Comparison of ENCODE assay signal across 18 mouse cellular contexts in the genomic region with DNA sequence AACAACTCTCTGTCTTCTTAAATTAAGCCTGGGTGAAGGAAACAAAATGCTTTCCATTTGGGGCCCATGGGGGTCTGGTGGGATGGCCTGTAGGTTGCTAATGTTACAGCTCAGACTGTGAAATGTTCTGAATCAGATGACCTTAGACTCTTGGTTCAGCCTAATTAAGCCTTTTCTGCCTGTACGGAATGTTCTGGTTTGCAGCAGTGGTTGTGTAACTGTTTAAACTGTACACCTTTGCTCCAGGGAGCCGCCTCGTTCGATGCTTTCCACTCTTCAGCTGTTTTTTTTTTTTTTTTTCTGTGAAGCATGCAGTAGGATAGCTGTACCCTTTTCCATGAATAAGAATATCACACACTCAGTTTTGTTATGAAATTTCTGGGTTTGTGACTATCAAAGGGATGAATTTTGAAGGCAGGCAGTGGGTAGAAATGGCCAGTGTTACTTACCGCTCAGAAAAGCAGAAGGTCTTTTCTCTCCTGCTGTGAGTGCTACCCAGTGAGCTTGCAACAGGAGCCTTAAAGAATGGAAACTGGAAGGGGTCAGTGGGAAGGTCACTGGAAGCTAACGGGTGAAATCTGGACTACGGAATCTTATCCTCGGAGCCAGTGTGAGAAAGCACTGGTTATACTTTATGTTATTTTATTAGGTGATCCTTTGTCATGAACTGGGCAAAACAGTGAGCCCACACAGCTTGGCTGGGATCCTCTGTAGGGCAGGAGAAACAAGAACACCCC.
DNase-seq lines count a peak whose midpoint lies in the region; ATAC-seq and TF ChIP-seq lines count a peak whose summit lies in the region.
"Had no signal": no experiment of that assay in that cellular context is flagged by ENCODE, and none has a peak within 500 bp of the region (broad histone marks: within the 10 kb centered on the region; RNA-seq: fewer than 3 reads in every experiment).

No protein-coding gene starts in this region.

- 42% methylated on average over 8 of the region's 8 CpGs for WGBS in kidney, embryonic 16.5 days
- 41% methylated on average over 8 of the region's 8 CpGs for WGBS in midbrain, postnatal 0 days

- no peak overlapping the region for H3K27ac ChIP-seq in kidney, embryonic 16.5 days (ENCODE audit: low read length)
- H3K27ac ChIP-seq in midbrain, postnatal 0 days (ENCODE audit: low read depth, low read length), result no peak overlapping the region
- H3K27ac ChIP-seq: hindbrain, embryonic 13.5 days; intestine, embryonic 15.5 days; lung, embryonic 15.5 days; midbrain, embryonic 10.5 days; neural tube, embryonic 15.5 days had no signal

- no peak overlapping the region for H3K9ac ChIP-seq in kidney, embryonic 16.5 days (replicated peaks; ENCODE audit: low read length)
- no peak overlapping the region for H3K9ac ChIP-seq in midbrain, postnatal 0 days (replicated peaks; ENCODE audit: low read length, poor library complexity, severe bottlenecking)
- H3K9ac ChIP-seq: hindbrain, embryonic 13.5 days; intestine, embryonic 15.5 days; lung, embryonic 15.5 days; neural tube, embryonic 15.5 days had no signal

- no peaks in the 10 kb centered on the region for H3K27me3 ChIP-seq in kidney, embryonic 16.5 days (ENCODE audit: insufficient read depth, low read length)
- H3K27me3 ChIP-seq in midbrain, postnatal 0 days (ENCODE audit: insufficient read depth, low read length), result no peaks in the 10 kb centered on the region
- H3K27me3 ChIP-seq: CH12.LX; hindbrain, embryonic 13.5 days; intestine, embryonic 15.5 days; lung, embryonic 15.5 days; neural tube, embryonic 15.5 days had no signal

- no peak for TF ChIP-seq CTCF in midbrain, postnatal 0 days (IDR thresholded peaks at IDR 0.05)

- H3K4me3 ChIP-seq in kidney, embryonic 16.5 days (ENCODE audit: low read length), result no peak overlapping the region
- no peak overlapping the region for H3K4me3 ChIP-seq in midbrain, postnatal 0 days (ENCODE audit: low read depth, low read length)
- H3K4me3 ChIP-seq: hindbrain, embryonic 13.5 days; intestine, embryonic 15.5 days; lung, embryonic 15.5 days; midbrain, embryonic 10.5 days; neural tube, embryonic 15.5 days had no signal

- DNase-seq in adrenal gland, postnatal 14 days, result peak; percentile 31
- no peak for DNase-seq in adrenal gland, adult 18-20 months (ENCODE audit: low spot score in 2 of 2)
- peak; percentile 90 for DNase-seq in kidney, adult 9 months
- peak; percentile 16 for DNase-seq in ZHBTc4 (ENCODE audit: low read depth, low spot score)
- peak; percentile 68 to 88 for DNase-seq in kidney, postnatal 36 days
- no peak for DNase-seq in ovary, postnatal 10 days (ENCODE audit: low spot score)
- no peak for DNase-seq in midbrain, postnatal 0 days (ENCODE audit: low spot score)
- DNase-seq: cerebellum, adult 18-20 months; left cerebral cortex, postnatal 4 days; right cerebral cortex, adult 18-20 months had no signal

- no peaks in the 10 kb centered on the region for H3K9me3 ChIP-seq in kidney, embryonic 16.5 days (ENCODE audit: low read length)
- no peaks in the 10 kb centered on the region for H3K9me3 ChIP-seq in midbrain, postnatal 0 days (ENCODE audit: low read length)
- H3K9me3 ChIP-seq: hindbrain, embryonic 13.5 days; intestine, embryonic 15.5 days; lung, embryonic 15.5 days; midbrain, embryonic 10.5 days; neural tube, embryonic 15.5 days had no signal

- no peaks in the 10 kb centered on the region for H3K4me1 ChIP-seq in kidney, embryonic 16.5 days (ENCODE audit: insufficient read depth, low read length)
- no peaks in the 10 kb centered on the region for H3K4me1 ChIP-seq in midbrain, postnatal 0 days (ENCODE audit: insufficient read depth, low read length)
- H3K4me1 ChIP-seq: intestine, embryonic 15.5 days; lung, embryonic 15.5 days; neural tube, embryonic 15.5 days had no signal

- H3K36me3 ChIP-seq in kidney, embryonic 16.5 days (ENCODE audit: insufficient read depth, low read length), result no peaks in the 10 kb centered on the region
- H3K36me3 ChIP-seq in midbrain, postnatal 0 days (ENCODE audit: insufficient read depth, low read length), result no peaks in the 10 kb centered on the region
- H3K36me3 ChIP-seq: hindbrain, embryonic 13.5 days; intestine, embryonic 15.5 days; lung, embryonic 15.5 days; midbrain, embryonic 10.5 days; neural tube, embryonic 15.5 days had no signal

- no peak for ATAC-seq in kidney, embryonic 16.5 days (ENCODE audit: low FRiP score, low TSS enrichment)
- no peak for ATAC-seq in midbrain, postnatal 0 days (ENCODE audit: low FRiP score)
- ATAC-seq: forebrain, embryonic 16.5 days; intestine, embryonic 15.5 days had no signal

- H3K4me2 ChIP-seq in kidney, embryonic 16.5 days (replicated peaks; ENCODE audit: low read depth, low read length), result no peak overlapping the region
- no peak overlapping the region for H3K4me2 ChIP-seq in midbrain, postnatal 0 days (ENCODE audit: low read depth, low read length, poor library complexity, severe bottlenecking)
- H3K4me2 ChIP-seq: hindbrain, embryonic 13.5 days; intestine, embryonic 15.5 days; lung, embryonic 15.5 days; neural tube, embryonic 15.5 days had no signal

Comparison
In these comparisons a context has a peak if more than half of its experiments do, and no peak if none do; other contexts are left out.
1. DNase-seq: peak in adrenal gland, postnatal 14 days (single experiment), kidney, adult 9 months (single experiment), ZHBTc4 (single experiment) and kidney, postnatal 36 days (2 of 2); none in adrenal gland, adult 18-20 months (0 of 2), ovary, postnatal 10 days (single experiment) and midbrain, postnatal 0 days (single experiment).